Mouse (Mus musculus) kidney, postnatal 4 days (tissue): ENCODE measurements at regions not wholly inside any gene's neighbourhood (a gene's known extent, or its start where the extent isn't known, plus 50 kb on each side); places are given as distances from the start of the nearest gene placed in this dataset.
A peak's percentile ranks its signal among the peaks of the same experiment; 100 is the strongest.

Source experiments
- DNase-seq, 2 experiments: peaks; one replicate each; pipeline ENCODE4 v3.0.0; 2021; ENCODE audit warnings: mixed read lengths in 2 of 2

- no peak for DNase-seq
Observed at GRCm38 (mm10) chr7:37241781-37242180, 531.7 kb downstream of the Zfp536 start.

- DNase-seq, result no peak
Observed at GRCm38 (mm10) chr7:37242476-37242875, 531.0 kb downstream of the Zfp536 start.

- DNase-seq, result no peak
Observed at GRCm38 (mm10) chr7:37246156-37246555, 527.3 kb downstream of the Zfp536 start.

- DNase-seq, result no peak
Observed at GRCm38 (mm10) chr7:37254431-37254830, 519.0 kb downstream of the Zfp536 start.

- DNase-seq, result peak in 1 of 2 experiments; percentile 22
Observed at GRCm38 (mm10) chr7:37255840-37256239, 517.6 kb downstream of the Zfp536 start.

- DNase-seq, result peak; percentile 13 to 35
Observed at GRCm38 (mm10) chr7:37259293-37259692, 514.1 kb downstream of the Zfp536 start.

- no peak for DNase-seq
Observed at GRCm38 (mm10) chr7:37262846-37263245, 510.6 kb downstream of the Zfp536 start.

- DNase-seq, result no peak
Observed at GRCm38 (mm10) chr7:37267404-37267803, 506.0 kb downstream of the Zfp536 start.

GRCm38 (mm10) chr7:37270841-37271240, 502.6 kb downstream of the Zfp536 start:
- no peak for DNase-seq

GRCm38 (mm10) chr7:37290018-37290417, 483.4 kb downstream of the Zfp536 start:
- DNase-seq, result peak; percentile 33 to 39

GRCm38 (mm10) chr7:37290493-37291045, 482.9 kb downstream of the Zfp536 start:
- DNase-seq, result peak in 1 of 2 experiments; percentile 7

GRCm38 (mm10) chr7:37291726-37292125, 481.7 kb downstream of the Zfp536 start:
- no peak for DNase-seq

GRCm38 (mm10) chr7:37292554-37292953, 480.9 kb downstream of the Zfp536 start:
- DNase-seq, result no peak

GRCm38 (mm10) chr7:37298888-37299287, 474.6 kb downstream of the Zfp536 start:
- no peak for DNase-seq

GRCm38 (mm10) chr7:37305463-37305862, 468.0 kb downstream of the Zfp536 start:
- no peak for DNase-seq

GRCm38 (mm10) chr7:37307191-37307590, 466.2 kb downstream of the Zfp536 start:
- DNase-seq, result no peak

GRCm38 (mm10) chr7:37324653-37325052, 448.8 kb downstream of the Zfp536 start:
- no peak for DNase-seq

GRCm38 (mm10) chr7:37333451-37333850, 440.0 kb downstream of the Zfp536 start:
- no peak for DNase-seq

GRCm38 (mm10) chr7:37335212-37335611, 438.2 kb downstream of the Zfp536 start:
- DNase-seq, result no peak

GRCm38 (mm10) chr7:37336171-37336850, 437.1 kb downstream of the Zfp536 start:
- DNase-seq, result no peak

- peak in 1 of 2 experiments; percentile 34 for DNase-seq
Observed at GRCm38 (mm10) chr7:37336851-37337531, 436.4 kb downstream of the Zfp536 start.

- DNase-seq, result no peak
Observed at GRCm38 (mm10) chr7:37337616-37338015, 435.8 kb downstream of the Zfp536 start.

- DNase-seq, result peak in 1 of 2 experiments; percentile 29
Observed at GRCm38 (mm10) chr7:37338067-37338501, 435.4 kb downstream of the Zfp536 start.

GRCm38 (mm10) chr7:37342613-37343012, 430.8 kb downstream of the Zfp536 start:
- DNase-seq, result peak in 1 of 2 experiments; percentile 26
